Mouse (Mus musculus) forebrain, postnatal 0 days (tissue): ENCODE measurements around the gene Rasgef1b. TPM values are rescaled to one million over a fixed set of nuclear protein-coding genes. Genes with fewer than 3 reads are reported as not detected.

Source experiments
- ATAC-seq: fragments of 200-750 bp; cut with Nextera tagmentation; 2 replicates; pipeline ENCODE4 v1.8.0; 2017; ENCODE audit warnings: mild to moderate bottlenecking, moderate library complexity
- DNase-seq: peaks from one replicate; pipeline ENCODE4 v3.0.0-alpha.2; 2015
- H3K27ac ChIP-seq: fragments of 300-500 bp; sonication (generic); 2 replicates; pipeline ENCODE4 v1.5.1; 2014; ENCODE audit warnings: low read depth, mild to moderate bottlenecking, antibody characterized with exemption, low read length, moderate library complexity, mixed read lengths
- H3K27me3 ChIP-seq: fragments of 300-500 bp; sonication (generic); 2 replicates; pipeline ENCODE4 v1.6.1; 2014; ENCODE audit warnings: mild to moderate bottlenecking, low read length, mixed read lengths; ENCODE audit not compliant: insufficient read depth
- H3K36me3 ChIP-seq: fragments of 300-500 bp; sonication (generic); 2 replicates; pipeline ENCODE4 v1.6.1; 2014; ENCODE audit warnings: mild to moderate bottlenecking, moderate library complexity; ENCODE audit not compliant: insufficient read depth
- H3K4me1 ChIP-seq: fragments of 300-500 bp; sonication (generic); 2 replicates; pipeline ENCODE4 v1.6.1; 2014; ENCODE audit warnings: antibody characterized with exemption; ENCODE audit not compliant: insufficient read depth
- H3K4me2 ChIP-seq: fragments of 300-500 bp; sonication (generic); 2 replicates; pipeline ENCODE4 v1.6.1; 2014; ENCODE audit warnings: low read depth, mild to moderate bottlenecking, moderate library complexity
- H3K4me3 ChIP-seq: fragments of 300-500 bp; sonication (generic); 2 replicates; pipeline ENCODE4 v1.5.1; 2014; ENCODE audit warnings: low read depth, low read length, mixed read lengths
- H3K9ac ChIP-seq: fragments of 300-500 bp; sonication (generic); 2 replicates; pipeline ENCODE4 v1.6.1; 2014; ENCODE audit warnings: mild to moderate bottlenecking
- H3K9me3 ChIP-seq: fragments of 300-500 bp; sonication (generic); 2 replicates; pipeline ENCODE4 v1.6.1; 2016; ENCODE audit warnings: low read length
- CTCF ChIP-seq: sonication (generic); IDR thresholded peaks from 2 replicates; pipeline ENCODE4 v1.5.1; 2016; ENCODE audit warnings: antibody characterized with exemption, control low read depth, low read depth
- WGBS: fragments of 180-500 bp; shearing (Covaris S2); extraction: QIAGEN DNeasy Blood & Tissue Kit; methylation state at CpG from one replicate; pipeline ENCODE4 v1.1.7; 2014; 5-methylcytosine and 5-hydroxymethylcytosine counted together
- polyA plus RNA-seq: library from polyadenylated mRNA; unstranded; fragments of >200 nt; fragmentation: Nextera tagmentation; extraction: Ambion mirVana; gene quantifications from 2 replicates; pipeline ENCODE4 v1.2.1, GENCODE M21; 2015
- total RNA-seq: library from RNA; depleted of rRNA; stranded (reverse); fragments of >200 nt; gene quantifications from 2 replicates; pipeline ENCODE4 v1.2.3, GENCODE M21; 2014

Gene Rasgef1b
- total and polyA plus RNA-seq, 2 experiments from 2014 or later, result 49.6 to 51.0 TPM

GRCm38 (mm10) chr5:99279016-99279757 lies 449.7 kb downstream of the Rasgef1b start:
- WGBS, result 44% methylated on average over 9 of the region's 9 CpGs
- no peak for TF ChIP-seq CTCF
- H3K36me3 ChIP-seq, result no peaks in the 10 kb centered on the region

GRCm38 (mm10) chr5:99278364-99278763 lies 450.5 kb downstream of the Rasgef1b start:
- DNase-seq (no peak), ATAC-seq (no peak)
- no peak overlapping the region for H3K4me3 ChIP-seq
- H3K36me3 ChIP-seq, result no peaks in the 10 kb centered on the region
- H3K9ac ChIP-seq, result no peak overlapping the region
- no peak for TF ChIP-seq CTCF
- no peaks in the 10 kb centered on the region for H3K27me3 ChIP-seq
- no peak overlapping the region for H3K4me2 ChIP-seq
- no peaks in the 10 kb centered on the region for H3K9me3 ChIP-seq
- WGBS, result 92% methylated on average over 8 of the region's 8 CpGs
- no peak overlapping the region for H3K27ac ChIP-seq
- H3K4me1 ChIP-seq, result peaks cover 14% of the 10 kb centered on the region

More at GRCm38 (mm10) chr5:99279016-99279757, 449.7 kb downstream of the Rasgef1b start:
- Histone ChIP-seq H3K27ac (0 out of 2 replicates have a peak overlapping the region, but pooled peaks have one; percentile 21), H3K9me3 (no peaks in the 10 kb centered on the region), H3K4me2 (no peak overlapping the region), H3K27me3 (no peaks in the 10 kb centered on the region), H3K4me1 (peaks cover 8% of the 10 kb centered on the region), H3K4me3 (no peak overlapping the region), H3K9ac (no peak overlapping the region)
- DNase-seq (no peak), ATAC-seq (no peak)

GRCm38 (mm10) chr5:99277536-99277935 lies 451.3 kb downstream of the Rasgef1b start:
- no peak for TF ChIP-seq CTCF
- H3K9me3 ChIP-seq, result no peaks in the 10 kb centered on the region
- ATAC-seq, result no peak
- H3K27me3 ChIP-seq, result no peaks in the 10 kb centered on the region
- whole genome bisulfite sequencing, result 59% methylated on average over 9 of the region's 9 CpGs
- H3K4me3 ChIP-seq, result no peak overlapping the region
- no peak overlapping the region for H3K4me2 ChIP-seq
- DNase-seq, result no peak
- no peak overlapping the region for H3K27ac ChIP-seq
- H3K4me1 ChIP-seq, result peaks cover 14% of the 10 kb centered on the region
- no peaks in the 10 kb centered on the region for H3K36me3 ChIP-seq
- no peak overlapping the region for H3K9ac ChIP-seq

- no peak for TF ChIP-seq CTCF
- no peaks in the 10 kb centered on the region for H3K27me3 ChIP-seq
- WGBS, result 9% methylated on average over 12 of the region's 12 CpGs
- H3K27ac ChIP-seq, result peak overlapping the region; percentile 68
- peak; percentile 95 for ATAC-seq
- H3K4me2 ChIP-seq, result peak overlapping the region; percentile 33
- H3K4me3 ChIP-seq, result no peak overlapping the region
- H3K36me3 ChIP-seq, result no peaks in the 10 kb centered on the region
- peaks cover 14% of the 10 kb centered on the region for H3K4me1 ChIP-seq
- no peaks in the 10 kb centered on the region for H3K9me3 ChIP-seq
- 0 out of 2 replicates have a peak overlapping the region, but pooled peaks have one; percentile 33 for H3K9ac ChIP-seq
- DNase-seq, result peak; percentile 83
Observed at GRCm38 (mm10) chr5:99274119-99274563, 454.7 kb downstream of the Rasgef1b start.

- DNase-seq (no peak), ATAC-seq (no peak)
- H3K9me3 ChIP-seq, result no peaks in the 10 kb centered on the region
- H3K36me3 ChIP-seq, result no peaks in the 10 kb centered on the region
- H3K4me1 ChIP-seq, result peaks cover 14% of the 10 kb centered on the region
- WGBS, result 60% methylated on average over 1 of the region's 1 CpGs
- no peak overlapping the region for H3K4me2 ChIP-seq
- TF ChIP-seq CTCF, result no peak
- H3K4me3 ChIP-seq, result no peak overlapping the region
- H3K27ac ChIP-seq, result no peak overlapping the region
- H3K9ac ChIP-seq, result no peak overlapping the region
- no peaks in the 10 kb centered on the region for H3K27me3 ChIP-seq
Observed at GRCm38 (mm10) chr5:99271531-99271930, 457.3 kb downstream of the Rasgef1b start.

- no peak for ATAC-seq
- Histone ChIP-seq H3K27me3 (no peaks in the 10 kb centered on the region), H3K36me3 (no peaks in the 10 kb centered on the region), H3K4me2 (no peak overlapping the region), H3K4me3 (no peak overlapping the region), H3K9me3 (no peaks in the 10 kb centered on the region), H3K9ac (no peak overlapping the region), H3K27ac (no peak overlapping the region), H3K4me1 (peaks cover 5% of the 10 kb centered on the region)
- no peak for DNase-seq
- 90% methylated on average over 2 of the region's 2 CpGs for WGBS
- no peak for TF ChIP-seq CTCF
Observed at GRCm38 (mm10) chr5:99269131-99269530, 459.7 kb downstream of the Rasgef1b start.

GRCm38 (mm10) chr5:99267338-99267737 lies 461.5 kb downstream of the Rasgef1b start:
- no peak overlapping the region for H3K4me2 ChIP-seq
- no peak overlapping the region for H3K9ac ChIP-seq
- no peak overlapping the region for H3K4me3 ChIP-seq
- no peaks in the 10 kb centered on the region; the same call in 1 of the 2 replicates for H3K4me1 ChIP-seq
- 87% methylated on average over 5 of the region's 5 CpGs for WGBS
- H3K9me3 ChIP-seq, result no peaks in the 10 kb centered on the region
- H3K27me3 ChIP-seq, result no peaks in the 10 kb centered on the region
- DNase-seq (no peak), ATAC-seq (no peak)
- H3K27ac ChIP-seq, result no peak overlapping the region
- TF ChIP-seq CTCF, result no peak
- H3K36me3 ChIP-seq, result no peaks in the 10 kb centered on the region
